Comparison of ENCODE assay signal across 18 mouse cellular contexts in the genomic region with DNA sequence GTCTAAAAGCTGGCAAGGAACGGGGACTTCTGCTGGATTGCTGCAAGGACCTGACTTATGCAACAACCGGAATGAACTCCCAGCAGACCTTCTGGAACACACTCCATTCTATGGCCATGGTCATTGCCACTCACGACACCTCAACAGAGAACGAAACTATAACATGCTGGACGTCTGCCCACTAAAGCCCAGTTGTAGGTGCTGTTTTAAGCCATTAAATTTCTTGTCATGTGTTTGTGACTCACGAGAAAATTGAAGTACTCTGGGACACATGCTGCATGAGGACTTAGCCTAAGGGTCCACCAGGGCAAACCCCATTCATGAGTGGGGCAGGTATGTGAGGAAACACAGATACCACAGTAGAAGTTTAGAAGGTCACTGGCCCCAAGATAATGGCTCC.
"Had no signal": no experiment of that assay in that cellular context is flagged by ENCODE, and none has a peak within 500 bp of the region (broad histone marks: within the 10 kb centered on the region; RNA-seq: fewer than 3 reads in every experiment).

No protein-coding gene starts in this region.

- H3K27me3 ChIP-seq: midbrain, embryonic 15.5 days; neural tube, embryonic 15.5 days had no signal

- H3K9ac ChIP-seq: lung, embryonic 14.5 days; midbrain, embryonic 13.5 days; midbrain, embryonic 15.5 days; neural tube, embryonic 13.5 days; neural tube, embryonic 15.5 days had no signal

- DNase-seq: lung, adult 18-20 months; lung, embryonic 14.5 days; lung, postnatal 10 days; lung, postnatal 4 days; retina, postnatal 1 day; right cerebral cortex, adult 18-20 months; right cerebral cortex, postnatal 25 days; right cerebral cortex, postnatal 4 days; spleen, adult 18-20 months; thymus, adult 18-20 months; thymus, postnatal 14 days; thymus, postnatal 36 days had no signal

- H3K27ac ChIP-seq: midbrain, embryonic 10.5 days; midbrain, embryonic 13.5 days; midbrain, embryonic 15.5 days; neural tube, embryonic 13.5 days; neural tube, embryonic 15.5 days had no signal

- ATAC-seq: midbrain, embryonic 13.5 days; midbrain, embryonic 15.5 days had no signal

- H3K4me2 ChIP-seq: lung, embryonic 14.5 days; midbrain, embryonic 13.5 days; midbrain, embryonic 15.5 days; neural tube, embryonic 13.5 days; neural tube, embryonic 15.5 days had no signal

- H3K4me3 ChIP-seq: midbrain, embryonic 10.5 days; midbrain, embryonic 13.5 days; midbrain, embryonic 15.5 days; myocyte; neural tube, embryonic 13.5 days; neural tube, embryonic 15.5 days had no signal

- H3K9me3 ChIP-seq: midbrain, embryonic 10.5 days; midbrain, embryonic 13.5 days; midbrain, embryonic 15.5 days; neural tube, embryonic 13.5 days; neural tube, embryonic 15.5 days had no signal
